Mouse (Mus musculus): ENCODE measurements around the gene Mterf4. TPM values are rescaled to one million over a fixed set of nuclear protein-coding genes. Genes with fewer than 3 reads are reported as not detected.

Gene Mterf4
- polyA plus RNA-seq, 1 experiment from 2014 or later = 39.4 TPM

Small RNAs within 50 kb of the gene (microRNA-seq; reads per million reads assigned to microRNA genes)
- gene Mir6345 = not detected
- not detected for gene Mir6901
- not detected for gene Mir6902

Other genes starting within 250 kb of the Mterf4 start
- gene Kif1a, start 204.0 kb downstream of the Mterf4 start, polyA plus RNA-seq (2016; fragmentation: Nextera tagmentation; extraction: Ambion mirVana) = 2.2 and 4.9 TPM in 2 replicates
- 0.11 TPM in 1 of 2 replicates, not detected in the other for gene Agxt, start 170.7 kb downstream of the Mterf4 start, polyA plus RNA-seq (2016; fragmentation: Nextera tagmentation; extraction: Ambion mirVana)
- 0.74 and 1.4 TPM in 2 replicates for gene 2310007B03Rik, start 145.0 kb downstream of the Mterf4 start, polyA plus RNA-seq (2016; fragmentation: Nextera tagmentation; extraction: Ambion mirVana)
- 0.33 and 0.34 TPM in 2 replicates for gene Crocc2, start 137.2 kb downstream of the Mterf4 start, polyA plus RNA-seq (2016; fragmentation: Nextera tagmentation; extraction: Ambion mirVana)
- 12.0 and 27.8 TPM in 2 replicates for gene Sned1, start 70.1 kb downstream of the Mterf4 start, polyA plus RNA-seq (2016; fragmentation: Nextera tagmentation; extraction: Ambion mirVana)
- 77.2 and 88.0 TPM in 2 replicates for gene Ppp1r7, start 36.9 kb upstream of the Mterf4 start, polyA plus RNA-seq (2016; fragmentation: Nextera tagmentation; extraction: Ambion mirVana)
- 29.0 and 34.7 TPM in 2 replicates for gene Pask, start 37.6 kb upstream of the Mterf4 start, polyA plus RNA-seq (2016; fragmentation: Nextera tagmentation; extraction: Ambion mirVana)
- 0.13 and 0.40 TPM in 2 replicates for gene Ano7, start 68.0 kb upstream of the Mterf4 start, polyA plus RNA-seq (2016; fragmentation: Nextera tagmentation; extraction: Ambion mirVana)
- 120 and 134 TPM in 2 replicates for gene Hdlbp, start 172.9 kb upstream of the Mterf4 start, polyA plus RNA-seq (2016; fragmentation: Nextera tagmentation; extraction: Ambion mirVana)
- 7.9 and 8.4 TPM in 2 replicates for gene Farp2, start 206.2 kb upstream of the Mterf4 start, polyA plus RNA-seq (2016; fragmentation: Nextera tagmentation; extraction: Ambion mirVana)